Mouse (Mus musculus): ENCODE measurements around the gene Rpl36-ps4.
"Not testable (repeated sequence)": the region's sequence is repeated elsewhere in the genome, so short reads cannot be mapped to it uniquely, and the experiment has no call there.

The Rpl36-ps4 gene

DNA sequence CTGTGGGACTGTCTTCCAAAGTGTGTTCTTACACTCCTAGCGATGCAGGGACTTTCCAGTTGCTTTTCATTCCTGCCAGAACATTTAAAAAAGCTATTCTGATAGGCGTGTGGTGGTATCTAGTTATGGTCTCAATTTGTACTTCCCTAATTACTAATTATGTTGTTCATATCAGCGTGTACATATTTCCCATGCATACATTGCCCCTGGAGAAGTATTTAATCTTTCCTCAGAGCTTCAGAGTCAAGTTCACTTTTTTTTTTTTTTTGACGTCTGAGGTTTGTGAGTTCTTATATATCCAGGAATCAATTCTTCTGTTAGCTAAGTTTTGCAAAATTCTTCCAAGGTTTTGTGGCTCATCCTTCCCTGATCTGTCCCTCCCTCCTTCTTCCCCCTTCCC is 15.4 kb downstream of the Rpl36-ps4 start:
- DNase-seq (ENCODE audit: low read depth, low spot score): no peak

DNA sequence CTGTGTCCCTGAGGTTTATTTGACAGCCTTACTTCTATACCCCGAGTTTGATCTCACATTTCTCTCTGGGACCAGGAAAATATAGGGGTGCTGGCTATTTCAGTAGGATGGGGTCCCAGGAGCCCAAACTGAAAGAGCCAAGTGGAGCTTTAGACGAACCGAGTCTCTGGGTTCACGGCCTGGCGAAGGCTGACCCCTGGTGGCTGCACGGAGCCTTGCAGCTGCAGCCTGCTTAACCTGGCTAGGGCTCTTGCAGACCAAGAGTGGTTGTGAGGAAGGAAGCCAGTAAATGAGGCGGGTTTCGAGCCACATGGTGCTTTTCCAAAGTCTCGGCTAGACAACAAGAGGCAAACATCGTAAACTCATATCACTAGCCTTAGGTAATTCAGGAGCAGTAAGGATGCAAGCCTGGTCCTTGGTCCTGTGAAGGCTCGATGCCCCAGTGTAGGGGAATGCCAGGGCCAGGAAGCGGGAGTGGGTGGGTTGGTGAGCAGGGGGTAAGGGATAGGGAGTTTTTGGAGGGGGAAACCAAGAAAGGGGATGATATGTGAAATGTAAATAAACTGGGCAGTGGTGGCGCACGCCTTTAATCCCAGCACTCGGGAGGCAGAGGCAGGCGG is 28.3 kb downstream of the Rpl36-ps4 start:
- DNase-seq (ENCODE audit: low read depth, low spot score): peak; percentile 18

DNA sequence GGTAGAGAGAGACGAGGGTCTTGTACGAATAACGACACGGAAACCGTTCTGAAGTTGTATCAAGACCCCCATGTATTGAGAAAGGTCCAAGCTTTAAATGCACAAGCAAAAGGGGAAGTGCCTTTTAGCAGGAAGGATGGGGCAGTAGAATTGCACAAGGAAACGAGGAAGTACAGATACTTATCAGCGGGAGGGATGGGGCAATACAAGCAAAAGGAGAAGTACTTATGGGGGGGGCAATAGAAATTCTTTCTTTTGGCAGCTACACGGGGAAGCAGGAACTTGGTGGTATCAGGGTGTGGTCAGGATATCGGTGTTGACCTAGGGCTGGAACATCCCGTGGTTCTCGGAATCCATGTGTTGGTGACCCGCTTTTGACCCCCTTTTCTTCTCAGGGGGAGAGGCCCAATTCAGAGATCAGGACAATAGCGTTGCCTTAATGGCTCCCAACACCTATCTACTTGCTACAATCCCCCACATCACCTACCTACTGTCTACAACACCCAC is 33.9 kb downstream of the Rpl36-ps4 start:
- DNase-seq (ENCODE audit: low read depth, low spot score): not testable (repeated sequence)

DNA sequence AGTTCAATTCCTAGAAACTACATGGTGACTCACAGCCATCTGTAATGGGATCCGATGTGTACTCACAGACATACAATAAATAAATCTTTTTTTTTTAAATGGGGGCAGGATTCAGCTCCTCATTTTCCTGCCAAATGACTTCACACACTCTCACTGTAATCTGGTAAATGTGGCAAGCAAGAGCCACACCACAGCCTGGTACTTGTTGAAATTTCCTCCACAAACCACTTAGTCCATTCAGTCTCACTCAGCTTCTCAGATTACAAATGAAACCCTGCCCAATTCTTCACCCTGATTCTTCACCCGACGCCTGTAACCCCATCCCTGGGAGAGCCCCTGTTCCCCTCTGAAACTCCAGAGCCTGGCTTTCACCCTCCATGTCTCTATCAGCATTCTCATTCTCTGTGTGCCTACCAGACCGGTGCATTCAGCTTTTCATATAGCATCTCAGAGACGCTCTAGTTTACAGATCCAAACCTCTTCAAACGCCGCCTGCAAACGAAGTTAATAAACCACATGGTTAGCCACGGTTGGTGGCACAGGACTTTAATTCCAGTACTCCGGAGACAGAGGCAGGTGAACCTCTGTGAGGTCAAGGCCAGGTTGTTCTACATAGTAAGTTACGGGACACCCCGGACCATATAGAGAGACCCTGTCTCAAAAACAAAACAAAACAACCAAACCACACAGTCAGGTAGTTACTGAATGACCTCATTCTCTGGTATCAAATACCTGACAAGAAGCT is 36.5 kb downstream of the Rpl36-ps4 start:
- no peak for DNase-seq (ENCODE audit: low read depth, low spot score)

DNA sequence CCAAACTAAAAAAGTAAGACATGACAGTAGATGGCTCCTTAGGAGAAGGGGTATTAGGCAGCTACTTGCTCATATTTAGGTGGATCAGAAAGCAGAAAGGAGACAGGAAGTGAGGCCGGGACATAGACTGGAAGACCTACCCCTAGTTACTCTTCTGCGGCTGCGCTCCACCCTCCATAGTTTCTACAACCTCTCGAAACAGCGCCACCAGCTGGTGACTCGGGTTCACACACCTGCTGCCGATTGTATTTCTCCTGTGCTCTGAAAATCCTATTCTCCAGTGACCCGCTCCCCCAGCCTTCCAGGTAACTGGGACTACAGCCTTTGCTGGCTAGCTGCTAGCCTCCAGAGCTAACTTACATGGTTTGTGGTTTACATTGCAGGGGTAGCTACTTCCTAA is 37.5 kb downstream of the Rpl36-ps4 start:
- no peak for DNase-seq (ENCODE audit: low read depth, low spot score)

DNA sequence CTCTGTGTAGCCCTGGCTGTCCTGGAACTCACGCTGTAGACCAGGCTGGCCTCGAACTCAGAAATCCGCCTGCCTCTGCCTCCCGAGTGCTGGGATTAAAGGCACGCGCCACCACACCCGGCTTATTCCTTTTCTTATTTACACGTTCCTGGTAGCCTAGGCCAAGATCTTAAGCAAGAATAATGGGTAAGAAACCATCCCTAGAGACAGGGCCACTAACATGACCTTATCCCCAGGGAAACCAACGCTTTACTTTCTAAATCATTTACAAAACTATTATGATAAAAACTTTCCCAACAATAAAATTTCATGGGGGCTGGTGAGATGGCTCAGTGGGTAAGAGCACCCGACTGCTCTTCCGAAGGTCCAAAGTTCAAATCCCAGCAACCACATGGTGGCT is 38.6 kb downstream of the Rpl36-ps4 start:
- DNase-seq (ENCODE audit: low read depth, low spot score): not testable (repeated sequence)

DNA sequence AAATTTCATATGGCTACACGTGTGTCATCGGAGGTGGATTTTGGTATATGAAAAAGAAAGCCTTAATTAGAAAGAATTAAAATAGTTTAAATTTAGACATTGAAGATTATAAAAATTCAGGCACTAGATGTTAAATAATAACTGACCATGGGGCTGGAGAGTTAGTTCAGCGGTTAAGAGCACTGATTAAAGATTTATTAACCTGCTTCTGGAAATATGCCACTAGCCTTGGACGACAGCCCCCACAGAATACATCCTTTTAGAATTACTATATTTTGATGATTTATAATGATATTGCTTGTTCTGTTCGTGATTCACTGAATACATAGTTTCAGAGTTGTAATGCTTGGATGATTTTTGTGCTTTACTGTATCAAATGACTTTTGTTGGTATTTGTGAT is 39.2 kb downstream of the Rpl36-ps4 start:
- not testable (repeated sequence) for DNase-seq (ENCODE audit: low read depth, low spot score)

DNA sequence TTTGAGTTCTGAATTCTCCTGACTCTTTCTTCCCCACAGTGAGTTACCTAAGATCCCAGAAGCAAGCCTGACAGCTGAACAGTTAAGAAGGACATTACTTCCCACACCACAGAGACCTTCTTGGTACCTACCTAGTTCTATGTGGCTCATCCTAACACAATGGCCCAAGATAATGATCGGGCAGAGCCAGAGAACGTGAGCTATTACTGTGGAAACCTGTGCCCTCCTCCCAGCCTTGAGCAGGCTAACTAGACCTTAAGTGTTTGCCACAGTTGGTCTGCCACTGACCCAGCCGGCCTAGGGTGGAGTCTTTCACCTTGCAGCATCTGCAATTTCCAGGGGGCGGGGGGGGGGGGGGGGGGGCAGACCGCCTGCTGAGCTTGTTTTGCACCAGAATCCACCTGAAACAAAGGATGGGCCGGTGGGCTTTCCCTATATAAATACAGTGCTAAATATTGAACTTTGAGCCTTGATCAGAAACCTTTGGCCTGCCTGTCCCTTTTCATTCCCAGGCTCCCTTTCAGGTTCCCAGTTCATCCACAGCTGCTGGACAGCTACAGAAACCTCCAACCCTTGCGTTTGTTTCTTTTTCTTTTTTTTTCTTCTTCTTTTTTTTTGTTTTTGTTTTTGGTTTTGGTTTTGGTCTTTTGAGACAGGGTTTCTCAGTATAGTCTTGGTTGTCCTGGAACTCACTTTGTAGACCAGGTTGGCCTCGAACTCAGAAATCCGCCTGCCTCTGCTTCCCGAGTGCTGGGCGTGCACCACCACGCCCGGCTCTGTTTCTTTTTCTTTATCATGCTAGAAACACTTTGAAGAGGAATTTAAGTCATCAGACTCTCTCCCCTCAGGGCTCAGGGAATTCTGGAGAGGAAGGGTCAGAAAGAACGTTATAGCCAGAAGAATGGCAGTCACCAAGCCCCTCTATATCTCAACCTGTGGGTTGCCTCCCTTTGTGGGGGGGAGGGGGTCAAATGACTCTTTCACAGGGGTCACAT is 42.6 kb downstream of the Rpl36-ps4 start:
- no peak for DNase-seq (ENCODE audit: low read depth, low spot score)

DNA sequence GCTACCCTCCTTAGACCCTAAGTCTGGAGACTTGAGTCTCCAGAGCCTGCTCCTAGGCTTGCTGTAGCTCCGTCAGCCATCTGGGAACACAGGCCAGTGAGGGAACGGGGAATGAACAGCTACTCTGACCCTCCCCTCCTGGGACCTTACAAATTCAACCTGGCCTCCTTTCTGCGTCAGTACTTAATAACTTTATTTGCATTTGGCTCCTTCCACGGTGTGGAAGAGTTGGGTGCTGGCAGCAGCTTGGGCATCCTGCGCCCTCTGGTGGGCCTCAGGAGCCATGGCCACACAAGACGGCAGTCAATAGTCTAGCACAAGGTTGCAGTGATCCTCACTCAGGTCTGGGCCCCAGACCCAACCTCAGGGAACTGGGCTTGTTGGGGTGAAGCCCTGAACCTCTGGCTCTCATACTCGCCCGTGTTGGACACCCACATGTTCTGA is 47.7 kb downstream of the Rpl36-ps4 start:
- DNase-seq (ENCODE audit: low read depth, low spot score): not testable (repeated sequence)
